Mouse (Mus musculus) embryonic fibroblast, embryonic 13.5 days (primary cell): Measurements from ENCODE around the gene Olfr1320.

Source experiments
- CTCF ChIP-seq: IDR thresholded peaks from 2 replicates; pipeline ENCODE4 v1.5.1; 2011; ENCODE audit warnings: mild to moderate bottlenecking, control low read depth, low read length, moderate library complexity, borderline replicate concordance; ENCODE audit not compliant: insufficient read depth
- POLR2A ChIP-seq: IDR thresholded peaks from 2 replicates; pipeline ENCODE4 v1.6.1; 2011; ENCODE audit warnings: low read depth, mild to moderate bottlenecking, control low read depth, low read length, moderate library complexity

DNA sequence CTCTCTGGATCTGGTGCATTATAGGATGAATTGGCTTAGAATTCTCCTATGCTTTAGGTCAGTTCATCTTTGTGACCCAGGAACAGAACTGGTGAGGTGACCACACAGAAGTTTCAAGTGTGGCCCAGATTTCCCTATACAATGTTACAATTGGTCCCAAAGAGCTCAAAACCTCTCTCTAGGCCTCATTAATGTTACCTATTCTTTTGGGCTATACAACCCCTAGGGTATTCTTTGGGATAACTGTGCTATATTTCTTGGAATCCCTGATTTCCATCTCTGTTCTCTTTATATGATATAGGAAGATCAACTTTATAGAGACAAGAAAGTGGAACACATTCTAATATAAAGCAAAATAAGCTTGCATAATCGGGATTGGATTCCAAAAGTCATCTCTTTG, at the start of gene Olfr1320:
- no peak for TF ChIP-seq POLR2A
- no peak for TF ChIP-seq CTCF
